Mouse (Mus musculus): ENCODE results near the gene Dnal1. TPM values are rescaled to one million over a fixed set of nuclear protein-coding genes. Genes with fewer than 3 reads are reported as not detected.
"Not testable (repeated sequence)": the region's sequence is repeated elsewhere in the genome, so short reads cannot be mapped to it uniquely, and the experiment has no call there.

The Dnal1 gene
- 9.6 and 10.1 TPM in 2 replicates for polyA plus RNA-seq (2015; fragmentation: Nextera tagmentation; extraction: Ambion mirVana)

GRCm38 (mm10) chr12:84114153-84114994 lies at the start of gene Dnal1:
Gene Dnal1 (plus strand): TSS chr12:84114366.
- H3K27me3 ChIP-seq, result no peaks in the 10 kb centered on the region
- H3K4me1 ChIP-seq, result peaks cover 12% of the 10 kb centered on the region
- H3K27ac ChIP-seq (replicated peaks), result peak within 1 kb of the TSS; percentile 49
- peak within 1 kb of the TSS; percentile 58 for H3K4me2 ChIP-seq (replicated peaks)
- WGBS, result 3% methylated on average over 30 of the region's 35 CpGs
- peak; percentile 99 for ATAC-seq (replicated peaks)
- no peaks in the 10 kb centered on the region for H3K36me3 ChIP-seq
- peak within 1 kb of the TSS; percentile 59 for H3K4me3 ChIP-seq
- H3K9me3 ChIP-seq, result no peaks in the 10 kb centered on the region
- peak within 1 kb of the TSS; percentile 64 for H3K9ac ChIP-seq (replicated peaks)

GRCm38 (mm10) chr12:84064621-84065020 lies 49.5 kb upstream of the Dnal1 start:
- ATAC-seq (replicated peaks), result no peak
- no peak overlapping the region for H3K4me3 ChIP-seq
- 0 out of 2 replicates have a peak, but pooled peaks cover 3% of the 10 kb centered on the region for H3K9me3 ChIP-seq
- 0 out of 2 replicates have a peak, but pooled peaks cover 4% of the 10 kb centered on the region for H3K4me1 ChIP-seq
- 75% methylated on average over 8 of the region's 8 CpGs for WGBS
- H3K27ac ChIP-seq (replicated peaks), result no peak overlapping the region
- no peak overlapping the region for H3K4me2 ChIP-seq (replicated peaks)
- no peaks in the 10 kb centered on the region for H3K36me3 ChIP-seq
- H3K27me3 ChIP-seq, result peaks cover 16% of the 10 kb centered on the region
- no peak overlapping the region for H3K9ac ChIP-seq (replicated peaks)

GRCm38 (mm10) chr12:84067752-84068151 lies 46.4 kb upstream of the Dnal1 start:
- 0 out of 2 replicates have a peak, but pooled peaks cover 3% of the 10 kb centered on the region for H3K9me3 ChIP-seq
- no peak overlapping the region for H3K9ac ChIP-seq (replicated peaks)
- H3K27me3 ChIP-seq, result peaks cover 16% of the 10 kb centered on the region
- no peak overlapping the region for H3K27ac ChIP-seq (replicated peaks)
- 0 out of 2 replicates have a peak, but pooled peaks cover 4% of the 10 kb centered on the region for H3K4me1 ChIP-seq
- 79% methylated on average over 4 of the region's 4 CpGs for WGBS
- no peak for ATAC-seq (replicated peaks)
- no peak overlapping the region for H3K4me2 ChIP-seq (replicated peaks)
- no peak overlapping the region for H3K4me3 ChIP-seq
- no peaks in the 10 kb centered on the region for H3K36me3 ChIP-seq

GRCm38 (mm10) chr12:84068296-84068695 lies 45.9 kb upstream of the Dnal1 start:
- Histone ChIP-seq H3K4me2 (replicated peaks) (no peak overlapping the region), H3K9me3 (no peaks in the 10 kb centered on the region), H3K27me3 (peaks cover 16% of the 10 kb centered on the region), H3K9ac (replicated peaks) (no peak overlapping the region), H3K4me3 (no peak overlapping the region), H3K27ac (replicated peaks) (no peak overlapping the region), H3K4me1 (0 out of 2 replicates have a peak, but pooled peaks cover 4% of the 10 kb centered on the region), H3K36me3 (no peaks in the 10 kb centered on the region)
- 55% methylated on average over 8 of the region's 8 CpGs for WGBS
- ATAC-seq (replicated peaks), result no peak

GRCm38 (mm10) chr12:84068986-84069385 lies 45.2 kb upstream of the Dnal1 start, which contains the start of gene Acot5:
Gene Acot5 (plus strand): TSS chr12:84069325.
- 61% methylated on average over 9 of the region's 9 CpGs for WGBS
- ATAC-seq (replicated peaks), result no peak

GRCm38 (mm10) chr12:84069582-84069981 lies 44.6 kb upstream of the Dnal1 start:
- not testable (repeated sequence) for H3K4me1 ChIP-seq; H3K9me3 ChIP-seq; H3K36me3 ChIP-seq; ATAC-seq (replicated peaks); H3K27ac ChIP-seq (replicated peaks)
- Histone ChIP-seq H3K4me2 (replicated peaks) (peak overlapping the region; percentile 55), H3K4me3 (peak overlapping the region; percentile 43), H3K27me3 (peaks cover 16% of the 10 kb centered on the region), H3K9ac (replicated peaks) (peak overlapping the region; percentile 24; the same call in 1 of the 2 replicates)
- under 1% methylated on average over 45 of the region's 52 CpGs for WGBS

More at GRCm38 (mm10) chr12:84068986-84069385, 45.2 kb upstream of the Dnal1 start, which contains the start of gene Acot5:
- peak within 1 kb of the TSS; percentile 43 for H3K4me3 ChIP-seq
- H3K9ac ChIP-seq (replicated peaks), result peak within 1 kb of the TSS; percentile 24; the same call in 1 of the 2 replicates
- peaks cover 16% of the 10 kb centered on the region for H3K27me3 ChIP-seq
- H3K4me2 ChIP-seq (replicated peaks), result peak within 1 kb of the TSS; percentile 55
- no peaks in the 10 kb centered on the region for H3K36me3 ChIP-seq
- 0 out of 2 replicates have a peak, but pooled peaks cover 4% of the 10 kb centered on the region for H3K4me1 ChIP-seq
- no peak within 1 kb of the TSS for H3K27ac ChIP-seq (replicated peaks)
- H3K9me3 ChIP-seq, result no peaks in the 10 kb centered on the region

GRCm38 (mm10) chr12:84071696-84072095 lies 42.5 kb upstream of the Dnal1 start:
- 0 out of 2 replicates have a peak, but pooled peaks cover 4% of the 10 kb centered on the region for H3K4me1 ChIP-seq
- ATAC-seq (replicated peaks), result no peak
- no peak overlapping the region for H3K4me2 ChIP-seq (replicated peaks)
- no peaks in the 10 kb centered on the region for H3K9me3 ChIP-seq
- no peak overlapping the region for H3K4me3 ChIP-seq
- no peak overlapping the region for H3K9ac ChIP-seq (replicated peaks)
- H3K27ac ChIP-seq (replicated peaks), result no peak overlapping the region
- WGBS, result 94% methylated on average over 2 of the region's 2 CpGs
- peaks cover 16% of the 10 kb centered on the region for H3K27me3 ChIP-seq
- H3K36me3 ChIP-seq, result no peaks in the 10 kb centered on the region

GRCm38 (mm10) chr12:84077371-84077990 lies 36.7 kb upstream of the Dnal1 start:
- Histone ChIP-seq H3K4me2 (replicated peaks) (no peak overlapping the region), H3K27ac (replicated peaks) (no peak overlapping the region), H3K27me3 (no peaks in the 10 kb centered on the region), H3K4me1 (no peaks in the 10 kb centered on the region), H3K4me3 (no peak overlapping the region), H3K36me3 (no peaks in the 10 kb centered on the region), H3K9ac (replicated peaks) (no peak overlapping the region), H3K9me3 (no peaks in the 10 kb centered on the region)
- 87% methylated on average over 4 of the region's 4 CpGs for WGBS
- no peak for ATAC-seq (replicated peaks)

GRCm38 (mm10) chr12:84083842-84084241 lies 30.3 kb upstream of the Dnal1 start:
- 83% methylated on average over 2 of the region's 2 CpGs for WGBS

GRCm38 (mm10) chr12:84084581-84084980 lies 29.6 kb upstream of the Dnal1 start:
- 91% methylated on average over 4 of the region's 4 CpGs for WGBS
- Histone ChIP-seq H3K27me3 (no peaks in the 10 kb centered on the region), H3K9ac (replicated peaks) (no peak overlapping the region), H3K27ac (replicated peaks) (no peak overlapping the region), H3K36me3 (no peaks in the 10 kb centered on the region), H3K4me3 (no peak overlapping the region), H3K4me1 (no peaks in the 10 kb centered on the region), H3K9me3 (no peaks in the 10 kb centered on the region), H3K4me2 (replicated peaks) (no peak overlapping the region)
- no peak for ATAC-seq (replicated peaks)

More at GRCm38 (mm10) chr12:84083842-84084241, 30.3 kb upstream of the Dnal1 start:
- Histone ChIP-seq H3K27me3 (no peaks in the 10 kb centered on the region), H3K4me1 (no peaks in the 10 kb centered on the region), H3K36me3 (no peaks in the 10 kb centered on the region), H3K9me3 (no peaks in the 10 kb centered on the region), H3K27ac (replicated peaks) (no peak overlapping the region), H3K9ac (replicated peaks) (no peak overlapping the region), H3K4me2 (replicated peaks) (no peak overlapping the region), H3K4me3 (no peak overlapping the region)
- no peak for ATAC-seq (replicated peaks)

GRCm38 (mm10) chr12:84094666-84095065 lies 19.5 kb upstream of the Dnal1 start:
- H3K4me3 ChIP-seq, H3K9me3 ChIP-seq: not testable (repeated sequence)
- 93% methylated on average over 5 of the region's 5 CpGs for WGBS

GRCm38 (mm10) chr12:84099605-84100004 lies 14.6 kb upstream of the Dnal1 start:
- no peak overlapping the region for H3K4me3 ChIP-seq
- no peak for ATAC-seq (replicated peaks)
- H3K27me3 ChIP-seq, result no peaks in the 10 kb centered on the region
- H3K4me1 ChIP-seq, result peaks cover 4% of the 10 kb centered on the region; the same call in 1 of the 2 replicates
- no peak overlapping the region for H3K4me2 ChIP-seq (replicated peaks)
- no peaks in the 10 kb centered on the region for H3K9me3 ChIP-seq
- no peak overlapping the region for H3K9ac ChIP-seq (replicated peaks)
- WGBS, result 96% methylated on average over 2 of the region's 2 CpGs
- no peaks in the 10 kb centered on the region for H3K36me3 ChIP-seq
- no peak overlapping the region for H3K27ac ChIP-seq (replicated peaks)

More at GRCm38 (mm10) chr12:84094666-84095065, 19.5 kb upstream of the Dnal1 start:
- ATAC-seq (replicated peaks); H3K27me3 ChIP-seq; H3K4me1 ChIP-seq; H3K4me2 ChIP-seq (replicated peaks); H3K27ac ChIP-seq (replicated peaks); H3K36me3 ChIP-seq; H3K9ac ChIP-seq (replicated peaks): not testable (repeated sequence)

Measured in forebrain, embryonic 15.5 days (tissue).